ENCODE assay signal across 14 mouse cellular contexts in genomic region chr17:70034862-70035261, GRCm38 (mm10).
DNase-seq lines count a peak whose midpoint lies in the region; ATAC-seq lines count a peak whose summit lies in the region.
"Had no signal": no experiment of that assay in that cellular context is flagged by ENCODE, and none has a peak within 500 bp of the region (broad histone marks: within the 10 kb centered on the region; RNA-seq: fewer than 3 reads in every experiment).

No protein-coding gene starts in this region.

- H3K27me3 ChIP-seq in kidney, embryonic 16.5 days (ENCODE audit: insufficient read depth, low read length): no peaks in the 10 kb centered on the region
- H3K27me3 ChIP-seq: heart, embryonic 13.5 days had no signal

- no peak overlapping the region for H3K4me3 ChIP-seq in kidney, embryonic 16.5 days (ENCODE audit: low read length)
- H3K4me3 ChIP-seq: heart, embryonic 13.5 days; myocyte had no signal

- intact Hi-C loops in left cerebral cortex, postnatal 25 days (cut with DNase I): no loop called here

- peak; percentile 46; the same call in 1 of the 2 replicates for ATAC-seq in kidney, embryonic 16.5 days (ENCODE audit: low FRiP score, low TSS enrichment)
- ATAC-seq: inflammation-experienced regulatory T-cells, adult 6 months had no signal

- no peak overlapping the region for H3K27ac ChIP-seq in kidney, embryonic 16.5 days (ENCODE audit: low read length)
- H3K27ac ChIP-seq: heart, embryonic 13.5 days had no signal

- no peaks in the 10 kb centered on the region for H3K4me1 ChIP-seq in kidney, embryonic 16.5 days (ENCODE audit: insufficient read depth, low read length)
- H3K4me1 ChIP-seq: heart, embryonic 13.5 days had no signal

- no peaks in the 10 kb centered on the region for H3K9me3 ChIP-seq in kidney, embryonic 16.5 days (ENCODE audit: low read length)
- H3K9me3 ChIP-seq: heart, embryonic 13.5 days had no signal

- peak; percentile 22 for DNase-seq in adrenal gland, adult 2 months
- no peak for DNase-seq in adrenal gland, postnatal 25 days
- DNase-seq in kidney, adult 18-20 months: no peak
- DNase-seq in left cerebral cortex, postnatal 25 days (ENCODE audit: low spot score in 2 of 2): peak; percentile 26 to 34
- DNase-seq in left cerebral cortex, adult 8-10 months (ENCODE audit: low spot score in 2 of 2): no peak
- DNase-seq in ovary, postnatal 14 days (ENCODE audit: low spot score): peak; percentile 5
- no peak for DNase-seq in ovary, postnatal 10 days (ENCODE audit: low spot score)
- DNase-seq: cerebellum, postnatal 25 days; lung, postnatal 10 days; right cerebral cortex, postnatal 4 days had no signal

- no peak overlapping the region for H3K9ac ChIP-seq in kidney, embryonic 16.5 days (replicated peaks; ENCODE audit: low read length)
- H3K9ac ChIP-seq: heart, embryonic 13.5 days had no signal

- H3K4me2 ChIP-seq in kidney, embryonic 16.5 days (replicated peaks; ENCODE audit: low read depth, low read length): no peak overlapping the region
- H3K4me2 ChIP-seq: heart, embryonic 13.5 days had no signal

- 62% methylated on average over 2 of the region's 2 CpGs for WGBS in kidney, embryonic 16.5 days

- no peaks in the 10 kb centered on the region for H3K36me3 ChIP-seq in kidney, embryonic 16.5 days (ENCODE audit: insufficient read depth, low read length)
- H3K36me3 ChIP-seq: heart, embryonic 13.5 days had no signal

Comparison
In these comparisons a context has a peak if more than half of its experiments do, and no peak if none do; other contexts are left out.
1. DNase-seq: peak in adrenal gland, adult 2 months (single experiment), left cerebral cortex, postnatal 25 days (2 of 2) and ovary, postnatal 14 days (single experiment); none in adrenal gland, postnatal 25 days (single experiment), kidney, adult 18-20 months (single experiment), left cerebral cortex, adult 8-10 months (0 of 2) and ovary, postnatal 10 days (single experiment).